ENCODE assay signal across 12 mouse cellular contexts in genomic region chr16:45259663-45260062, GRCm38 (mm10). TPM values are rescaled to one million over a fixed set of nuclear protein-coding genes. Genes with fewer than 3 reads are reported as not detected.
DNase-seq lines count a peak whose midpoint lies in the region; ATAC-seq and TF ChIP-seq lines count a peak whose summit lies in the region.
"Had no signal": no experiment of that assay in that cellular context is flagged by ENCODE, and none has a peak within 500 bp of the region (broad histone marks: within the 10 kb centered on the region; RNA-seq: fewer than 3 reads in every experiment).

No protein-coding gene starts in this region.

- no peak overlapping the region for H3K27ac ChIP-seq in lung, postnatal 0 days (ENCODE audit: low read length)
- no peak overlapping the region for H3K27ac ChIP-seq in MEL (ENCODE audit: control insufficient read depth, low read depth, low read length)
- H3K27ac ChIP-seq in hindbrain, embryonic 11.5 days (ENCODE audit: low read depth, low read length) = no peak overlapping the region
- H3K27ac ChIP-seq: embryonic facial prominence, embryonic 10.5 days; kidney, embryonic 15.5 days; limb, embryonic 13.5 days; midbrain, embryonic 12.5 days had no signal

- no peaks in the 10 kb centered on the region for H3K4me1 ChIP-seq in lung, postnatal 0 days (ENCODE audit: insufficient read depth, low read depth, low read length)
- H3K4me1 ChIP-seq in MEL (ENCODE audit: control insufficient read depth in 1 of 2, insufficient read depth in 2 of 2, low read length in 2 of 2) = no peaks in the 10 kb centered on the region
- no peaks in the 10 kb centered on the region for H3K4me1 ChIP-seq in hindbrain, embryonic 11.5 days (replicated peaks; ENCODE audit: control insufficient read depth, insufficient read depth, low read length)
- H3K4me1 ChIP-seq: embryonic facial prominence, embryonic 10.5 days; kidney, embryonic 15.5 days; limb, embryonic 13.5 days; midbrain, embryonic 12.5 days had no signal

- no peaks in the 10 kb centered on the region for H3K36me3 ChIP-seq in lung, postnatal 0 days (ENCODE audit: insufficient read depth, low read length)
- H3K36me3 ChIP-seq in MEL (ENCODE audit: control insufficient read depth in 1 of 2, insufficient read depth in 2 of 2, low read length in 2 of 2) = no peaks in the 10 kb centered on the region
- H3K36me3 ChIP-seq in hindbrain, embryonic 11.5 days (ENCODE audit: control insufficient read depth, insufficient read depth, low read length) = no peaks in the 10 kb centered on the region
- H3K36me3 ChIP-seq: embryonic facial prominence, embryonic 10.5 days; kidney, embryonic 15.5 days; limb, embryonic 13.5 days; midbrain, embryonic 12.5 days had no signal

- ATAC-seq in lung, postnatal 0 days = no peak
- ATAC-seq in granulocyte monocyte progenitor cell, adult 5-6 weeks (replicated peaks; ENCODE audit: poor library complexity, severe bottlenecking) = peak; percentile 84
- ATAC-seq in hindbrain, embryonic 11.5 days (ENCODE audit: low FRiP score) = no peak

- TF ChIP-seq POLR2A in MEL (IDR thresholded peaks at IDR 0.05; ENCODE audit: control insufficient read depth in 1 of 2, insufficient read depth in 1 of 2, low read depth in 1 of 2, low read length in 2 of 2, poor library complexity in 1 of 2) = no peak

- 92% methylated on average over 2 of the region's 2 CpGs for WGBS in lung, postnatal 0 days
- WGBS in hindbrain, embryonic 11.5 days = 86% methylated on average over 2 of the region's 2 CpGs

- no peak overlapping the region for H3K9ac ChIP-seq in lung, postnatal 0 days (replicated peaks; ENCODE audit: low read depth)
- H3K9ac ChIP-seq in MEL (ENCODE audit: control insufficient read depth, low read depth, low read length, poor library complexity, severe bottlenecking) = no peak overlapping the region
- H3K9ac ChIP-seq in hindbrain, embryonic 11.5 days (ENCODE audit: low read depth, low read length) = no peak overlapping the region
- H3K9ac ChIP-seq: kidney, embryonic 15.5 days; limb, embryonic 13.5 days; midbrain, embryonic 12.5 days had no signal

- no peaks in the 10 kb centered on the region for H3K9me3 ChIP-seq in lung, postnatal 0 days (ENCODE audit: low read length)
- no peaks in the 10 kb centered on the region for H3K9me3 ChIP-seq in MEL (replicated peaks; ENCODE audit: insufficient read depth, low read length)
- no peaks in the 10 kb centered on the region for H3K9me3 ChIP-seq in hindbrain, embryonic 11.5 days (ENCODE audit: control insufficient read depth, low read length)
- H3K9me3 ChIP-seq: embryonic facial prominence, embryonic 10.5 days; kidney, embryonic 15.5 days; limb, embryonic 13.5 days; midbrain, embryonic 12.5 days had no signal

- DNase-seq in lung, postnatal 36 days = peak; percentile 64
- DNase-seq in lung, postnatal 0 days (ENCODE audit: low spot score) = no peak
- DNase-seq in MEL (ENCODE audit: low read depth, low spot score) = peak; percentile 38
- DNase-seq in thymus, postnatal 25 days = peak; percentile 63
- DNase-seq in urinary bladder, adult 2 months (ENCODE audit: low spot score) = no peak
- no peak for DNase-seq in left cerebral cortex, adult 9 months (ENCODE audit: low spot score in 2 of 2)
- DNase-seq in hindbrain, embryonic 11.5 days (ENCODE audit: low spot score) = no peak

- no peak for TF ChIP-seq EP300 in lung, postnatal 0 days (IDR thresholded peaks at IDR 0.05)
- no peak for TF ChIP-seq EP300 in MEL (IDR thresholded peaks at IDR 0.05; ENCODE audit: low read depth in 1 of 2, low read length in 2 of 2)

- H3K79me2 ChIP-seq in MEL (ENCODE audit: control insufficient read depth, insufficient read depth, low read length, poor library complexity) = no peaks in the 10 kb centered on the region

- TF ChIP-seq CTCF in lung, postnatal 0 days (IDR thresholded peaks at IDR 0.05) = no peak; the same call in 1 of the 2 replicates
- TF ChIP-seq CTCF in MEL (IDR thresholded peaks at IDR 0.05 in 2 of 3, conservative IDR thresholded peaks at IDR 0.05 in 1 of 3; ENCODE audit: control insufficient read depth in 1 of 3, insufficient read depth in 1 of 3, low read depth in 2 of 3, low read length in 3 of 3, poor library complexity in 1 of 3, severe bottlenecking in 1 of 3) = peak in 1 of 3 experiments; percentile 30; a peak in 1 of 6 replicates

- TF ChIP-seq RAD21 in MEL (IDR thresholded peaks at IDR 0.05; ENCODE audit: low read depth, low read length) = peak; percentile 3; the same call in 1 of the 2 replicates

- H3K4me2 ChIP-seq in lung, postnatal 0 days (replicated peaks; ENCODE audit: low read depth, low read length) = no peak overlapping the region
- H3K4me2 ChIP-seq in hindbrain, embryonic 11.5 days (replicated peaks; ENCODE audit: low read depth, low read length) = no peak overlapping the region
- H3K4me2 ChIP-seq: kidney, embryonic 15.5 days; limb, embryonic 13.5 days; midbrain, embryonic 12.5 days had no signal

- H3K4me3 ChIP-seq in lung, postnatal 0 days (ENCODE audit: low read depth, low read length) = no peak overlapping the region
- no peak overlapping the region for H3K4me3 ChIP-seq in MEL (ENCODE audit: control insufficient read depth in 1 of 2, insufficient read depth in 1 of 2, low read depth in 2 of 2, low read length in 2 of 2)
- H3K4me3 ChIP-seq in hindbrain, embryonic 11.5 days (ENCODE audit: low read depth, low read length) = no peak overlapping the region
- H3K4me3 ChIP-seq: embryonic facial prominence, embryonic 10.5 days; kidney, embryonic 15.5 days; limb, embryonic 13.5 days; midbrain, embryonic 12.5 days had no signal

- no peaks in the 10 kb centered on the region for H3K27me3 ChIP-seq in lung, postnatal 0 days (replicated peaks; ENCODE audit: insufficient read depth, low read length)
- H3K27me3 ChIP-seq in MEL (ENCODE audit: control insufficient read depth in 1 of 2, insufficient read depth in 2 of 2, low read length in 2 of 2) = no peaks in the 10 kb centered on the region
- no peaks in the 10 kb centered on the region for H3K27me3 ChIP-seq in hindbrain, embryonic 11.5 days (ENCODE audit: control insufficient read depth, insufficient read depth, low read length)
- H3K27me3 ChIP-seq: kidney, embryonic 15.5 days; limb, embryonic 13.5 days; midbrain, embryonic 12.5 days had no signal

TF ChIP-seq in MEL, 35 proteins besides CTCF, POLR2A, EP300 and RAD21:
- no peak for TF ChIP-seq USF1 (IDR thresholded peaks at IDR 0.05; ENCODE audit: low read depth, low read length)
- no peak for TF ChIP-seq ETS1 (IDR thresholded peaks at IDR 0.05; ENCODE audit: low read depth, low read length)
- no peak for TF ChIP-seq SIN3A (IDR thresholded peaks at IDR 0.05; ENCODE audit: low read length)
- TF ChIP-seq GABPA (IDR thresholded peaks at IDR 0.05; ENCODE audit: low read depth, low read length) = no peak
- TF ChIP-seq POLR2AphosphoS5 (IDR thresholded peaks at IDR 0.05; ENCODE audit: borderline replicate concordance, low read depth, low read length) = no peak
- no peak for TF ChIP-seq MAX (IDR thresholded peaks at IDR 0.05; ENCODE audit: low read length)
TF ChIP-seq in MEL: peak in this region for 0.

RNA-seq across cellular contexts. Expression of gene Btla, which starts 35.5 kb away (rescaled TPM):
- polyA plus RNA-seq in lung, postnatal 0 days (2015; fragmentation: Nextera tagmentation; extraction: Ambion mirVana) = 0.13 and 0.19 TPM in 2 replicates
- not detected in 2 replicates for total RNA-seq in MEL (2012; rRNA removed)
- polyA plus RNA-seq in MEL (2012; ENCODE audit: insufficient read depth in 1 of 2, insufficient read length in 2 of 2, low read depth in 1 of 2, low replicate concordance in 2 of 2, missing spikeins in 1 of 2) = not detected
- 6.1 and 12.1 TPM in 2 replicates for total RNA-seq in granulocyte monocyte progenitor cell, adult 5-6 weeks (2014; fragmentation: Nextera tagmentation)
- 4.4 and 5.6 TPM in 2 replicates for total RNA-seq in granulocyte monocyte progenitor cell, adult 5-6 weeks (2017)
- polyA plus RNA-seq in urinary bladder, adult 2 months (2012; rRNA removed) = 1.0 and 1.3 TPM in 2 replicates
- 0.49 and 0.73 TPM in 2 replicates for polyA plus RNA-seq in hindbrain, embryonic 11.5 days (2014; fragmentation: Nextera tagmentation; extraction: Ambion mirVana)

Comparison
In these comparisons a context has a peak if more than half of its experiments do, and no peak if none do; other contexts are left out.
1. DNase-seq: peak in lung, postnatal 36 days (single experiment), MEL (single experiment) and thymus, postnatal 25 days (single experiment); none in lung, postnatal 0 days (single experiment), urinary bladder, adult 2 months (single experiment), left cerebral cortex, adult 9 months (0 of 2) and hindbrain, embryonic 11.5 days (single experiment).